Mouse (Mus musculus) kidney, postnatal 25 days (tissue): ENCODE measurements around the gene Tcap.
A peak's percentile ranks its signal among the peaks of the same experiment; 100 is the strongest.

Experiments used
- DNase-seq, 2 experiments: peaks; one replicate each; pipeline ENCODE4 v3.0.0; 2021; ENCODE audit warnings: mixed read lengths in 2 of 2

Gene Tcap

DNA sequence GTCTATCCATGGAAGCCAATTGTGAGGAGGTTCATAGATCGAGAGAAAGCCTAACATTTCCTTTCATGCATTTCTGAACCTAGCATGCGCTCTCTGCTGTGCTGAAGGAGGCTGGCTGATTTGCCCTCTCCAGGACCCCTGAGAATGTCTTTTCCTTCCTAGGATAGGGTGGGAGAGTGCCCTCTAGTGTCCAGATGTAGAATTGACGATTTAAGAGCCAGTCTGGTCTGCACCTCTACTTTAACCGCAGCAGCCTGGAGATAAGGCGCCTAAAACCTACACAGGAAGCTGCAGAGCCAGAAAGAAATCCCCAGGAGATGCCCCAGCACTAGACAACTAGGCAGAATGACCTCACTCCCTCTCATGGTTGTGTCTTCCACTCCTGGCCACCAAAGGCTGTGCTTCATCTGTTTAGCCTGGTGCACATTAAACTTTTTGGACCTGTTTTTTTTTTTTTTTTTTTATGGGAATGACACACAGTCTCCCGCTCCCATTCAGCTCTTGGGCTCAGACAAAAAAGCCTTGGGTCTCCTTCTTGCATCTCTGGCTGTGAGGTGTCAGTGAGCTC lies 27.8 kb upstream of the Tcap start:
- peak in 1 of 2 experiments; percentile 69 for DNase-seq

DNA sequence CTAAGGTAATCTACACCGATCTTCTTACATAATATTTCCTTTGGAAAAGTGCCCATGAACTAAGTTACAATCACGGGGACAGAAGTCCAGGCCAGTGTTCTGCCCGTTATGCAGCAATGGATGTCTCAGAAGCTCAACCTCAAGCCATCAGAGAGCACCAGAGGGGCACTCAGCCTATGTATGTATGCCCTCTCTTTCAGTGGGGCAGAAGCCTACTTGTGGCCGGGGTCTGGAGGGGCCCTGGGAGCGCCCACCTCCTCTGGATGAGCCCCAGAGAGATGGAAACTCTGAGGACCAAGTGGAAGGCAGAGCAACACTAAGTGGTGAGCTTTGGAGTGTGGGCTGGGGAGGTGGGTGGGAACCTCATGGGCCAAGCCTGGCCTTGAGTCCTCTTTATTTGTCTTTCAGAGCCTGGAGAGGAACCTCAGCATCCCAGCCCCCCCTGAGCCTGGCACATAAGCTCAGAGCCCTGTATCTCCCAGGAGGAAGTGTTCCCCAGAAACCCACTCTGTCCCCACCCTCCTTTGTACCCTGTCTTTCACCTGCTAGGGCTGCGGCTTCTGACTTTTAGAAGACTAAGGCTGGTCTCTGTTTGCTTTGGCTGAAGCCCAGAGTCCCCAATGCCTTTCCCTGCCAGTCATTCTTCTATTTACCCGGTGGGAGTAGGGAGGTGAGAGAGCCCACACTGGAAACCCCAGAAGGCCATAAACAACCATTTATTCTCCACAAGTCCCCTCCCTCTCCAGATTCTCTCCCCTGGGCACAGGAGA lies 26.8 kb upstream of the Tcap start:
- DNase-seq: no peak

DNA sequence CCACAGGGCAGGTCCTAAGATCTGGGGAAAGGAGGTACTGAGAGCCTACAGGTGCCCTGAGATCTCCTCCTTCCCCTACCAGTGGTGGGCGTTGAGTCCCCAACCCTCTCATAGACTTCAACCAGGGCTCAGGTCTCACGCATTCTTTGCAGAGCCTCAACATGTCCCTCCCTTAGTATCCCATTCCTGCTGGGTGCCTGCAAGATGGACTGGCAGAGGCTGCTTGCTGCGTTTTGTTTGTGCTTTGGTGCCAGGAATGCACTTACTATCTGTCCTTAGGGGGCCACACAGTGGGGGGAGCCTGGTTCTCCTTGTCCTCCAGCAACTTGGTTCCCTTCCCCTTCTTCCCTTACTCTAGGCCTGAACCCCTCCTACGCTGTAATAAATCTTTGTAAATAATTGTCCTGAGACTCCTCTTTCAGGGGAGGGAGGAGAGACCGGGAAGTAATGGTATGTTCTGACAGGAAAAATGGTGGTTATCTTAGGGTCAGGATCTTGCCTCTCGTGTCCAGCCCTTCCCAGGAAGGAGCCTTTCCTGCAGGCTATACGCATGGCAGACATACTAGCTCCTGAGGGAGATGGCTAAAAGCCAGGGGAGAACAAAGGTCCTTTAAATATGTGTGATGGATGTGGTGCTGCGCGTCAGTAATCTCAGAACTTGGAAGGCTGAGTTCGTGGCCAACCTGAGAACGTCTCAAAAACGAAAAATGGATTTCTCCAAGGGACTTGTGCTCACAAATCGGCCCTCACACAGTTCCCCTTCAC lies 26.0 kb upstream of the Tcap start:
- peak in 1 of 2 experiments; percentile 60 for DNase-seq

DNA sequence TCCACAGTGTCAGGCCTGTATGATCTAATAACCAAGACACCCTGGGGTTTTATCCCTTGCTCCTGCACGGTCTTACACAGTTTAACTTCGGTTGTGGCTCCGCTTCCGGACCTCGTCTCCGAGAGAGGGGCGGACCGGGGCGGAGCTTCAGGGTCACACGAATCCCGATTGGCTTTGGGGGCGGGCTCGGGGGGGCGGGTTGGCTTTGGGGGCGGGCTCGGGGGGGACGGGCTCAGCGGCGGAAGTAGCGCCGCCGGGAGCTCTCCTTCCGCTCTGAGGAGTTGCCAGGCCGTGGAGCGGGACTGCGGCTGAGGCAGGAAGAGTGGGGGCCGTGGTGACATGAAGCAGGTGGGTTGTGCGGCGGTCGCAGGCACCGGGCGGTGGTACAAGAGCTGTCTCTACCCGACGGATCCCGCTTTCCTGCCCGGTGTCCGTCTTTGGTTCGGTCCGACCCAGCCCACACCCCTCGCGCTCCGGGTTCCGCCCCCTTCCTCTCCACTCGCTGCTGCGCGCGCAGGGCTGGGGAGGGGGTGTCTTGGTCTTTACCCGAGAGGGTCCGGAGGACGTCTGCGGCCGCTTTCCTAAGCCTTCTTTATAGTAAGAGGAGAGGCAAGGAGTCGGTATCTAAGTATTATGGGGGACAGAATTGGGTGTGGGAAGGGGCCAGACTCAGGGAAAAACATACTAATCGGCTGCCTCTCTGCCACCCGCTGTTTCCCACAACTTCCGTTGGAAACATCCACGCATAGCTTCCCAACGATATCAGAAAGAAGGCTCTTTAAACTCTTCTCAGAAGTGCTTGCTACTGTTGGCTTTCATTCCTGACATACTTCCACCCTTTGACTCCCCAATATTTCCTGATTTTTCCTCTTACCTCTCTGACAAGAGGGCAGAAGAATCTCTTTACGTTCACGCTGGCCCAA lies 25.2 kb upstream of the Tcap start, which contains the start of gene Stard3:
TSS of gene Stard3 (plus strand) at position 208 of the 923 bp plus-strand sequence.
- DNase-seq: peak; percentile 96 to 97

DNA sequence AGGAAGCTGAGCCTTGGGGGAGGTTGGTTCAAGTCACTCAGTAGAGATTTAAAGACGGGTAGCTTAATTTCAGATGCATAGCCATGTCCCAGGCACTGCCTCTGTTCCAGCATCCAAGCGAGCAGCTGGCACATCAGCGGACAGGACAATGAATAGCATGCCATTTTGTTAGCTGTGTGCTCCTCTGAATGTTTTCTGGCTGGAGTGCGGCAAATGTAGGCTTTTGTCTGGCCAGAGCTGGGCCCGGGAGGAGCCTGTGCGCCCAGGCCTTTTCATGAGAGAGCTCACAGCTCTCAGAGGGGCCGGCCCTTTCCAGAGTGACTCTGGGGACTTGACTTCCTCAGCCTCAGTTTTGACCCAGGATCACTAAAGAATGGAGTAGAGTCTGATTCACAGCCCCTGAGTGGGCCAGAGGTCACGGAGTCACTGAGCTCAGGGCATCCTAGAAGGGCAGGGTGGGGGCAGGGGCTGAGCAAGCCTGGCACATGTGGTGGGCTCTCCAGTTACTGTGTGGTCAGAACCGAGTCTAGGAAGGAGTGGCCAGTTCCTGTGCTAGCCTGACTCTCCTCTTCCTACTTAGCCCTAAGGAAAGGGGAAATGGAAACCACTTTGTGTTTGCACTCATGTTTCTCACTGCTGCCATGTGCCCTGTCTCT lies 22.6 kb upstream of the Tcap start:
- DNase-seq: no peak

DNA sequence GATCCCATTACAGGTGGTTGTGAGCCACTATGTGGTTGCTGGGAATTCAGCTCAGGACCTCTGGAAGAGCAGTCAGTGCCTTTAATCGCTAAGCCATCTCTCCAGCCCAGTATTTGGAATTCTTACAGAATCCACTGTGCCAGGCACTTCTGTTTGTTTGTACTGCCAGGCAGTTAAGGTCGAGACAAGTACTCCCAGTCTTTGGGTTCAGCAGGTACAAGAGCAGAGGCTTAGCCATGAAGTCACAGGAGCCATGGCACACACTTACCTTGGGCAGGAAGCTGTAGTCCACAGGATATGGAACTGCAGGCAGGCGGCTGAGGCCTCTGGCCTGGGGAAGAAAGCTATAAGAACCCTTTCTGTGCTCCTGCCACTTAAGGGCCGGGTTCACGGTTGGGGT lies 19.8 kb upstream of the Tcap start:
- no peak for DNase-seq

DNA sequence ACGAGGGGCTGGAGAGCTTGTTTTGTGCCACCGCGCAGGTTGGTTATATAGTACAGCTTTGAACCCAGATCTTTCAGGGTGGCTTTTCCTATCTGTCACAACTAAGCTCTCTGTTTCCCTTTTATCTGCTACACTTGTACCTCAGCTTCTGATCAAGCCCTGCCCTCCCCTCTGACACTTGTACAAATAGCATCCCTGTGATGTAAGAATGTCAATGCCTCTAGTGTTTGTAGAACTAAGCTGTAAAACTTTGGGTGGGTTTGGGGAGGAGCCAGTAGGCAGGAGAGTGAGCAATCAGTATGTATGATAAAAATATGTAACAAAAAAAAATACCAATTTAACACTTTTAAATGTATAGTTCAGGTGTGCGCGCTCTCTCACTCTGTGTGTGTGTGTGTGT lies 19.2 kb upstream of the Tcap start:
- no peak for DNase-seq

DNA sequence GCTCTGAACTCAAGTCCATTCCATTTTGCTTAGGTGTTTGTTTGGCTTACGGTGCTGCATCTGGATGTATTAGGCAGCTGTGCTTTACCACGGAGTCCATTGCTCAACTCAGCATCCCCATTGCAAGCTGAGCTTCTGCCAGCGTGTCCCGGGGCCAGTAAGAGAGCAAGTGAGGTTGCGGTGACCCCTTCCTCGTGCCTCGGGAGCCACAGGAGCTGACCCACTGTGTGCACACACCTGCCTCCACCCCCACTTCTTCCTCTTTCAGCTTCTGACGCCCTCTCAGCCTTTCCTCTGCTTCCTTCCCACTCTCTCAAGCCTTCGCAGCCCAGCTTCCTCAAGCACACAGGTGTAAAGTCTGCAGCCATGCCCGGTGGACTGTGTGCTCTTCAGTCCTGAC lies 17.3 kb upstream of the Tcap start:
- no peak for DNase-seq

DNA sequence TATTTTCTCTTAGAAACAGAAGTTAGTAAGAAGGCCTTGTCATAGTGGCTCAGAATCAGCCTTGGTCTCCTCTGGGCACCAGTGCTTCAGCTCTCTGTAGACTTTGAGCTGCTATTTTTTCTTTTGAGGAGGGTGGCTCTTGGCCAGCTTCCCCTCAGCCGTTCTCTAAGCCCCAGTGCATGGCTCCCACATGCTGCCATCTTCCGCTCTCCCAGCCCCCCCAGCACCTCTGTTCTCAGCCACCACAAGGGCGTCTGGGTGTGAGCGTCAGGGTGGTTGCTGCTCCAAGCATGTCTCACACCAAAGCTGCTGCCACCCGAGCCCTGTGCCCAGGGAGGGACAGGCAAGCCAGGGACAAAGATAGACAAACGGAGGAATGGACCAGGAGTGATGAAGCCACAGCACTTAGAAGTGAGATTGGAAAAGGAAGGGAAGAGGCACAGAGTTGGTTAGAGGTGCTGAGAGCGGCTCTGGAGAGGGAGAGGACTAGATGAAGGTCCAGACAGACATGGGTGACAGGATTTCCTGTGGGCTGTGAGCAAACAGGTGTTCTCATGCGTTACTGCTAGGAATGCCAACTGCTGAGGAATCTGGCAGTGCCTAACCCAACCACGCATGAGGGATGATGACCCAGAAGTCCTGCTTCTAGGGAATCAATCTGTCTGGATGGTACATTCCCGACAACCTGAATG lies 16.3 kb upstream of the Tcap start:
- no peak for DNase-seq

DNA sequence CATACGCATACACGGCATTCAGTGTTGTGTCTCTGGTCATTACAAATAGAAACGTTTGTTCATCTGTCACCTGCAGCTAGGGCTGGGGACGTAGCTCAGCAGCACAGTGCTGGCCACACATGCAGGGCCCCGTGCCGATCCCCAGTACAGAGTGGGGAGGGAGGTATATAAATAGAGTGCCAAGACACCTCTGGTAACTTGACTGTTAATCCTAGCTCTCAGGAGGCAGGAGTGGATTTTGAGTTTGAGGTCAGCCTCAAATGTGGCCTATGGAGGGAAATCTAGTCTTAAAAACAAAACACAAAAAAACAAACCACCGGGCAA lies 15.8 kb upstream of the Tcap start:
- no peak for DNase-seq

DNA sequence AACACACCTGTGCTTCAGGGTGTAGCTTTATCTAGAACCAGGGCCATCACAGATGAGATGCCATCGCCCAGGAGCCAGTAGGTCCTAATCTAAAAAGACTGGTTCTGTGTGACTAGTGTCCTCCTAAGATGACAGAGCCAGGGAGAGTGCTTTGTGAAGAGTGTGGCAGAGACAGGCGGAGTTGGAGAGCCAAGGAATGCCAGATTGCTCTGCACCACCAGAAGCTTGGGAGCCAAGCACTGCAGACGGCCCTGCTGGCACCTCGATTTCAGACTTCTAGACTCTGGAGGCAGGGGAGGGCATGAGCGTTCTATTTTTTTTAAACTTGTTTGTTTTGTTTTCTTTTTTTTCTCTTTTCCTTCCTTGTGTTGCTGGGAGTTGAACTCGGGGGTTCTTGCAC lies 14.3 kb upstream of the Tcap start:
- DNase-seq: no peak

DNA sequence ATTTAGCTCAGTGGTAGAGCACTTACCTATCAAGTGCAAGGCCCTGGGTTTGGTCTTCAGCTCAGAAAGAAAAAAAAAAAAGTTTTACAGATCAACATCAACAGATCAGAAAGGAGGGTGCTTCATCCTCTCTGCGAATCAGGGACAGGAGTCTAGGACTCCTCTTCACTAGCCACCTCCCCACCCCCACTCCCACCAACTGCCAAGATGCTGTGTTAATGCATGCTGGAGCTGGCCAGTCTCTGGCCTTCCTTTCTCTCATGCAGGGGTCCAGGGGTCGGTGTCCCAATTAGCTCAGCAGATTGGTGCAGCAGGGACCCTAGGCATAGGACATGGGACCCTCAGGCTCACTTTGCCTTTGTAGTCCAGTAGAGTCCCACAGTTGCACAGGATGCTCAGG lies 13.0 kb upstream of the Tcap start:
- DNase-seq: no peak

DNA sequence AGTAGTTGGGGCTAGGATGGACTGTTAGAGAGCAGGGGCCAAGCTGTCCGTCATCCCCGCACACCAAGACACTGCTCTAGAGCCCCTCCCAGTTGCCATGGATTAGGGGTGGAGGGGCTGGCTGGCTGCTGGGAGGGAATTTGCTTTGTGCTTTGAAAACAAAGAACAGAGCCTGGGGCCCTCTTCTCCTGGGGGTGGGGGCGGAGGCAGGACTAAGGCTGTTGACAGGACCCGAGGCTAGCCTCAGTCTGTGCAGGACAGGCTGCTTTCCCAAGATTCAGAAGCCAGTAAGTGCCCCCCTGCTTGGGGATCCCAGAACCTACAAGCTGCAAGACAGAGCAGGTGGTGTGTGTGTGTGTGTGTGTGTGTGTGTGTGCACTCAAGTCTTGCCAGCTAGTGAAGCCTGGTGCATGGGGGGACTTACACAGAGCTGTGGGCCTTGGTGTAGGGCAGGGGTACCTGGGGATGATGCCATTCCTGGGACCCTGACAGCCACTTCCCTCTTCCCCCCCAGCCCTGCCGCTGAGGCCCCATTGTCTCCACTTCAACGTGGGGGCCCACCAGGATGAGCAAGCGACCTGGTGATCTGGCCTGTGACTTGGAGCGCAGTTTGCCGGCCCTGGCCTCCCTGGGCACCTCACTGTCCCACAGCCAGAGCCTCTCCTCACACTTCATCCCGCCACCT lies 11.9 kb upstream of the Tcap start:
- no peak for DNase-seq

DNA sequence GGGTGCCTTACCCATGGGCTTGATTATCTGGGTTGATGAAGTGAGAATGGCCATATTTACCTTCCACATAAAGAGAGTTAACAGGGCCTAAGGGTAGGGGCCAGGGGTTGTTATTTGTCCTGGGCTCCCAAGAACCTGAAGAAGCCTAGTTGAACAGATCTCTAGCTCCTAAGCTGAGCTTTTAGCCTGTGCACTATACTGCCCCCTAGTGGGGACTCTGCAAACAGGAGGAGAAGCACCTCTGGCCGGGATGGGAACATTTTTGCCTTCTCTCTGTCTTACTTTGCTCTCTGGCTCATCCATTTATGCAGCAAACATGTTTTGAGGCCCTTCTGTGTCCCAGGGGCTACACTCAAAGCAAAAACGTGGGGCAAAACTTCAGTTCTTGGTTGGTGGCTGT lies 11.2 kb upstream of the Tcap start:
- DNase-seq: peak; percentile 67 to 77

DNA sequence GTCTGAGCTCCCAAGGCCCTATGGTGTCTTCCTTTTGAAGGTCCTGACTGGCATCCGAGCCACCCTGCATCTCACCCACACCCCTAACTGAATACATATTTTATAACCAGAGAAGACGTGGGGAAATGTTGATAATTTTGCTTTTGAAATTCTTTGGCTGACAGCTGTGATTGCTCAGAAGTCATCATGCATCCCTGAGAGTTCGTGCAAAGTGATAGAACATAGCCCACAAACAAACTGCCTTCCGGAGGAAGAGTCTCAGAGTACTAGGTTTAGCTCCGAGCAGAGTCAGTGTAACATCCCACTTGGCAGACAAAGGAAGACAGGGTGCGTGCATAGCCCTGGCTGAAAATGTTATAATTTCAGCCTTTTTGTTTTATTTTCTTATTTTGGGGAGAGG lies 10.4 kb upstream of the Tcap start:
- DNase-seq: no peak

DNA sequence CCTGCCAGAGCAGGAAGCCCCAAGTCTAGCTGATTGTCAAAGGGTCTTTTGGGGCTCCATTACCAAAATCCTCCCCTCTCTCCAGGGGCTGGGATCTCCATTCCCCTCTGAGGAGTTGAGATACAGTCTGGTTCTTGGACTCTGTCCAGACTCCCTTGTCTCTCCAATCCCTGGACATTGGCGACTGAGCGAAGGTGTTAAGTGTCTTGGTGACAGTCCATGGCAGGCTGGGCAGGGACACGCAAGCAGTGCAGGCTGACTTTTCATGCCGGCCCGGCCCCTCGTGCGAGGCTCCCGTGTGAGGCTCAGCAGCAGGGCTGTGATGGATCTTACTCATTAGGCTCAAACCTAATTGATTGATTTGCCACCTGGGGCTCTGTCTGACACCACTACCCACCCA lies 9.3 kb upstream of the Tcap start:
- DNase-seq: no peak

DNA sequence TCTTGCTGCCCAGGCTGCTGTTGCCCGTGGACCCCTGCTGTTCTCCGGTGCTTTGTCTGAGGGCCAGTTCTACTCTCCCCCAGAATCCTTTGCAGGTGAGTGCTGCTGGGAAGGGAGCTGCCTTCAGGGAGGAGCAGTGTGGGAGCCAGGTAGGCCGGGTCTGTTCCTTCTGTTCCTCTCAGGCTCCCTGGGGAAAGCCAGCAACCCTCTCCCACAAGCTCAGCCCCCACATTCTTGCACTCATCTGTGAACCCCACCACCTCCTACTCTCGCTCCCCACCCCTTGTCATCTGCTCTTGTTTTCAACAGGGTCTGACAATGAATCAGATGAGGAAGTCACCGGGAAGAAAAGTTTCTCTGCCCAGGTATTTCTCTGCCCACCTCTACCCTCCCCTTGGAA lies 6.9 kb upstream of the Tcap start:
- DNase-seq: no peak

DNA sequence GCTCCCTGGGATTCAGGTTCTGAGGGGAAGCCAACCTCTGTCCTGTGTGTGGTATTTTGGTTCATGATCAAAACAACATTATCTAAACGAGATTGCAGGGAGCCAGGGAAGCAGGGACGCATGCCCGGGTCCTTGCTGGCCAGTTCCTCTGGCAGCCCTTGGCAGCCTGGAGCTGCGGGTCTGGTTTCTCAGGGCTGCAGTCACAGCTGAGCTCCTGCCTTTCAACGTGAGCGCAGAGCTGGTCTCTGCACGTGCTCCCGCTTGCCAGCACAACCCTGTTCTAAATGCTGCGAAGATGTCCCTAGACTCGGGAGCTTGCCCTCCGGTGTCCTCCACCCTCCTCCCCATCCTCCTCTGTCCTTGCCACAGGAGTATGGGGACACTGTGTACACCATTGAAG lies 5.8 kb upstream of the Tcap start:
- no peak for DNase-seq

DNA sequence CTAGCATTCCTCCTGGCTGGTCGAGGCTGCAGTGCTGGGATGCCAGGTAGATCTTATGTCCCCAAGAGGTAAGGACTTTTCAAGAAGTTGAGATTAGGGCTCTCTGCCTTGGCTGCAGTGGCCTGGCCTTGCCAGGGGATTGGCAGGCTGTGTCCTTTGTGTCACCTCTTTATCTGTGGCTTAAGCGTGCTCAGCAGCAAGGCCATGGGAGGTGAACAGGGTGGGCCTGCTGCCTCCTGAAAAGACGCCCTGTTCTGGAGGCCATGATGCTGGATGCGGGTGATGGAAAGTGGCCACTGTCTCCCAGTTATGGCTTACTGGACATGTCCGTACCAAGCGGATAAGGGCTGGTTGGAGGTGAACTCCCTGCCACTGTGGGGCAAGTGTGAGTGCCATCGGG lies 4.2 kb upstream of the Tcap start:
- no peak for DNase-seq

DNA sequence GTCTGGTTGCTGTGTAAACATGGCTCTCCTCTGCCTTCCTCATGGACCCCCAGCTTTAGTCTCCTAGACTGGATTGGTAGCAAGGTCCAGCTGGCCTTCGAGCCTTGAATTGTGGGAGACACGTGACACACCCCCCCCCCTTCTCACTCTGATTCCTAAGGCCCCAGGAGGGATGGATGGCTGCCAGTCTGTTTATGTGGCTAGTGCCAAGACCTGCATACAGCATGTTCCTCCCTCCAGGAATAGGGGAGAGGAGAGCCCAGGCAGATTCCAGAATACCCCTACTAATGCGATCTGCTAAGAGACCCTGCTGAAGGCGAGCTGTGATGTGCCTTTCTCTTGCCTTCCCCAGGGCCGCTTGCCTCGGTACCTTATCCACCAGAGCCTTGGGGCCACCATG lies 3.5 kb upstream of the Tcap start:
- DNase-seq: peak; percentile 72 to 80

DNA sequence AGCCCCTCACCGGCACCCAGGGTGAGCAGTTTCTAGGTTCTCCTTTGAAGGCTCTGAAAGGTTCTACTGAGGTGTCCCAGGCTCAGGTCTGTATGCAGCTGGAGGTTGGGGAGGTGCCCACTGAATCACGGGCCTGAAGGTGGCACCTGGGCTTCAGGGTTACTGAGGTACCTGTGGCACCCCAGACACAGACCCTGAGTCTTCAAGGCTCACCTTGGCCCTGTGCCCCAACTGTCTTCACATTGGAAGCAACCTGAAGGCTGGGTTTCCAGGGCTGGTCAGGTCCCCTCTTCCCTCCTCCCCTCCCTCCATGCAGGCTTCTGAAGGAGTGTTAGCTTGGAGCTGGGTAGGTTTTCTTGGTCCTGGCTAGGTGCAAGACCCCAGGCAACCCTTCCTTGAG lies 2.0 kb upstream of the Tcap start:
- DNase-seq: no peak
